Mouse (Mus musculus): ENCODE measurements around the gene Efhd2.

DNA sequence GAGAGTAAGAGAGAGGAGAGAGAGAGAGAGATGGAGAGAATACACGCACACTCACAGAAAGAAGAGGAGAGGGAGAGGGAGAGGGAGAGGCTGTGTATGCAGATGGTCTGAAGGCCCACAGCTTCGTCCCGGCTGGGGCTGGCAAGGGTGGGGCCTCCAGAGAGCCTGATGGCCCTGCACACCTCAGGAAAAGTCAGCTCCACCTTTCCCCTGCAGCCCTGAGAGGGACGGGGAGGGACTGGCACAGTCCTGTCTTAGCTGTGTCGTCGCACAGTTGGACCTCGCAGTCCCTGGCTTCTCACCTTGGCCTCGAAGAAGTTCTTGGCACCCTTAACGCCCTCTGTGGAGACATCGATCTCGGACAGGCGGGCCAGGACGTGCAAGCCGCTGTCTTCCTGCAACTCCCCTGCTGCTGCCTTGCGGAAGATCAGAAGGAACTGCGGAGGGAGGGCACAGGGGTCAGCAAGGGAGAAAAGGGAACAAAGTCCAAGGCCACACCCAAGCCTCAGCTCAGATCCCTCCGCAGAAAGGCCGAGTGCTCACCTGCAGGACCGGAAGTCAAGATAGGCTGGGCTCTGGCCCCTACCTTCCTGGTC lies 14.4 kb downstream of the Efhd2 start:
- TF ChIP-seq CTCF (conservative IDR thresholded peaks at IDR 0.05; ENCODE audit: insufficient read depth, insufficient read length, low read depth, low read length) = no peak
- no peak for TF ChIP-seq POLR2A (IDR thresholded peaks at IDR 0.05; ENCODE audit: low read depth, low read length)

Measured in kidney, adult 2 months (tissue).